Mouse (Mus musculus): Measurements from ENCODE around the gene Gm44503.

DNA sequence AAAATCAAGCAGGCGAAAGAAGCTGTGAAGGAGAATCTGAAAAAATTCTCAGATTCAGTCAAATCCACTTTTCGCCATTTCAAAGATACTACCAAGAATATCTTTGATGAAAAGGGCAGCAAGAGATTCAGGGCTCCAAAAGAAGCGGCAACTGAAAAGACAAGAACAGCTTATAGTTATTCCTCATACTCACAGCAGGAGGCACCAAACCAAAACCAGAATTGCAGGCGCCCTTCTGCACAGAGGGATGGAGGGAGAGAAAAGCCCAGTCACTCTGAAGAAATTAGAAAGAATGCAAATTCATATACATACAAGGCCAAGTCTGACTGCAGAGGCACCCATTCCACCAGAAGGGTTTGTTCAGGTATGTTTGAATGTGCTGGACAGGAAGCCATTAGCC, 54.0 kb downstream of the Gm44503 start:
- TF ChIP-seq CTCF (IDR thresholded peaks at IDR 0.05; ENCODE audit: control insufficient read depth, insufficient read depth, insufficient replicate concordance, low read depth, low read length) (no peak), POLR2A (IDR thresholded peaks at IDR 0.05; ENCODE audit: control insufficient read depth, low read depth, low read length) (no peak)

Data from testis, adult 2 months (tissue).